8 mouse cellular contexts compared by ENCODE assay signal in genomic region chr11:52003772-52004528, GRCm38 (mm10). TPM values are rescaled to one million over a fixed set of nuclear protein-coding genes. Genes with fewer than 3 reads are reported as not detected.
DNase-seq lines count a peak whose midpoint lies in the region; ATAC-seq and TF ChIP-seq lines count a peak whose summit lies in the region.

Gene Cdkl3, plus strand, starts transcription at chr11:52004221.

- TF ChIP-seq CTCF in MEL (IDR thresholded peaks at IDR 0.05 in 2 of 3, conservative IDR thresholded peaks at IDR 0.05 in 1 of 3; ENCODE audit: control insufficient read depth in 1 of 3, insufficient read depth in 1 of 3, low read depth in 2 of 3, low read length in 3 of 3, poor library complexity in 1 of 3, severe bottlenecking in 1 of 3), result no peak
- TF ChIP-seq CTCF in cerebellum, adult 2 months (IDR thresholded peaks at IDR 0.05; ENCODE audit: borderline replicate concordance, insufficient read depth, low read depth, low read length), result no peak
- no peak for TF ChIP-seq CTCF in forebrain, postnatal 0 days (IDR thresholded peaks at IDR 0.05; ENCODE audit: low read depth)

- peak within 1 kb of the TSS; percentile 98 for H3K27ac ChIP-seq in MEL (ENCODE audit: control insufficient read depth, low read depth, low read length)
- H3K27ac ChIP-seq in cerebellum, adult 2 months (ENCODE audit: insufficient read depth, low read length), result peak within 1 kb of the TSS; percentile 29
- H3K27ac ChIP-seq in forebrain, postnatal 0 days (ENCODE audit: low read depth, low read length), result peak within 1 kb of the TSS; percentile 93
- peak within 1 kb of the TSS; percentile 93 for H3K27ac ChIP-seq in lung, embryonic 16.5 days (ENCODE audit: low read length)

- H3K4me2 ChIP-seq in forebrain, postnatal 0 days (ENCODE audit: low read depth), result peak within 1 kb of the TSS; percentile 72
- H3K4me2 ChIP-seq in lung, embryonic 16.5 days (ENCODE audit: low read depth, low read length), result peak within 1 kb of the TSS; percentile 72

- peak; percentile 92 for ATAC-seq in forebrain, postnatal 0 days
- peak; percentile 85 to 86 for ATAC-seq in hematopoietic stem cell, adult 5-6 weeks (replicated peaks in 1 of 2; ENCODE audit: insufficient read depth in 1 of 2, low FRiP score in 2 of 2, low TSS enrichment in 1 of 2, low read depth in 1 of 2, poor library complexity in 2 of 2, severe bottlenecking in 2 of 2)
- ATAC-seq in lung, embryonic 16.5 days (ENCODE audit: low read depth), result peak; percentile 92

- peak; percentile 99 for DNase-seq in MEL (ENCODE audit: low read depth, low spot score)
- DNase-seq in cerebellum, adult 2 months, result peak; percentile 90 to 94
- DNase-seq in forebrain, postnatal 0 days, result peak; percentile 92
- DNase-seq in layer of hippocampus, adult 9-10 months (ENCODE audit: low spot score), result peak; percentile 48
- DNase-seq in ovary, postnatal 10 days (ENCODE audit: low spot score), result peak; percentile 73
- DNase-seq in thymus, postnatal 10 days (ENCODE audit: low spot score in 2 of 2), result peak; percentile 89

- H3K4me3 ChIP-seq in MEL (ENCODE audit: control insufficient read depth in 1 of 2, insufficient read depth in 1 of 2, low read depth in 2 of 2, low read length in 2 of 2), result peak within 1 kb of the TSS; percentile 91 to 95
- peak within 1 kb of the TSS; percentile 82 for H3K4me3 ChIP-seq in cerebellum, adult 2 months (replicated peaks; ENCODE audit: insufficient read depth, low read depth, low read length)
- peak within 1 kb of the TSS; percentile 97 for H3K4me3 ChIP-seq in forebrain, postnatal 0 days (ENCODE audit: low read depth, low read length)
- H3K4me3 ChIP-seq in lung, embryonic 16.5 days (ENCODE audit: low read length), result peak within 1 kb of the TSS; percentile 76

- H3K4me1 ChIP-seq in MEL (ENCODE audit: control insufficient read depth in 1 of 2, insufficient read depth in 2 of 2, low read length in 2 of 2), result peaks cover 2 to 10% of the 10 kb centered on the region in 2 experiments; a peak in 3 of 4 replicates
- no peaks in the 10 kb centered on the region for H3K4me1 ChIP-seq in cerebellum, adult 2 months (ENCODE audit: control insufficient read depth, insufficient read depth, low read length)
- H3K4me1 ChIP-seq in forebrain, postnatal 0 days (ENCODE audit: insufficient read depth), result peaks cover 8% of the 10 kb centered on the region
- peaks cover 12% of the 10 kb centered on the region for H3K4me1 ChIP-seq in lung, embryonic 16.5 days (replicated peaks; ENCODE audit: control insufficient read depth, insufficient read depth, low read length)

- no peak for TF ChIP-seq RAD21 in MEL (IDR thresholded peaks at IDR 0.05; ENCODE audit: low read depth, low read length)

- peaks cover 22% of the 10 kb centered on the region for H3K79me2 ChIP-seq in MEL (ENCODE audit: control insufficient read depth, insufficient read depth, low read length, poor library complexity)

- under 1% methylated on average over 51 of the region's 51 CpGs for WGBS in cerebellum, adult 2 months
- WGBS in forebrain, postnatal 0 days, result under 1% methylated on average over 51 of the region's 51 CpGs
- WGBS in lung, embryonic 16.5 days, result under 1% methylated on average over 51 of the region's 51 CpGs

- no peaks in the 10 kb centered on the region for H3K27me3 ChIP-seq in MEL (ENCODE audit: control insufficient read depth in 1 of 2, insufficient read depth in 2 of 2, low read length in 2 of 2)
- no peaks in the 10 kb centered on the region for H3K27me3 ChIP-seq in cerebellum, adult 2 months (ENCODE audit: control insufficient read depth, insufficient read depth, low read length)
- no peaks in the 10 kb centered on the region for H3K27me3 ChIP-seq in forebrain, postnatal 0 days (ENCODE audit: insufficient read depth, low read length)
- no peaks in the 10 kb centered on the region for H3K27me3 ChIP-seq in lung, embryonic 16.5 days (ENCODE audit: control insufficient read depth, insufficient read depth, low read depth, low read length)

- peak in 1 of 2 experiments; percentile 53; a peak in 2 of 4 replicates for TF ChIP-seq EP300 in MEL (IDR thresholded peaks at IDR 0.05; ENCODE audit: low read depth in 1 of 2, low read length in 2 of 2)

- no peaks in the 10 kb centered on the region for H3K9me3 ChIP-seq in MEL (replicated peaks; ENCODE audit: insufficient read depth, low read length)
- H3K9me3 ChIP-seq in forebrain, postnatal 0 days (ENCODE audit: low read length), result no peaks in the 10 kb centered on the region
- H3K9me3 ChIP-seq in lung, embryonic 16.5 days (ENCODE audit: control insufficient read depth, low read length), result no peaks in the 10 kb centered on the region

- peaks cover 0 to 21% of the 10 kb centered on the region in 2 experiments; a peak in 2 of 4 replicates for H3K36me3 ChIP-seq in MEL (ENCODE audit: control insufficient read depth in 1 of 2, insufficient read depth in 2 of 2, low read length in 2 of 2)
- peaks cover 4% of the 10 kb centered on the region; the same call in 1 of the 2 replicates for H3K36me3 ChIP-seq in forebrain, postnatal 0 days (ENCODE audit: insufficient read depth)
- H3K36me3 ChIP-seq in lung, embryonic 16.5 days (ENCODE audit: control insufficient read depth, insufficient read depth, low read length), result no peaks in the 10 kb centered on the region

- H3K9ac ChIP-seq in MEL (ENCODE audit: control insufficient read depth, low read depth, low read length, poor library complexity, severe bottlenecking), result peak within 1 kb of the TSS; percentile 92
- H3K9ac ChIP-seq in forebrain, postnatal 0 days, result peak within 1 kb of the TSS; percentile 92
- H3K9ac ChIP-seq in lung, embryonic 16.5 days (ENCODE audit: low read length), result peak within 1 kb of the TSS; percentile 77

- TF ChIP-seq POLR2A in MEL (IDR thresholded peaks at IDR 0.05; ENCODE audit: control insufficient read depth in 1 of 2, insufficient read depth in 1 of 2, low read depth in 1 of 2, low read length in 2 of 2, poor library complexity in 1 of 2), result peak; percentile 96 to 98
- TF ChIP-seq POLR2A in cerebellum, adult 2 months (IDR thresholded peaks at IDR 0.05; ENCODE audit: borderline replicate concordance, insufficient read depth, low read length), result peak; percentile 83

TF ChIP-seq in MEL, 35 proteins besides CTCF, POLR2A, EP300 and RAD21 (continues in another document):
- TF ChIP-seq SIN3A (IDR thresholded peaks at IDR 0.05; ENCODE audit: low read length) (peak; percentile 96), ZNF384 (IDR thresholded peaks at IDR 0.05; ENCODE audit: low read depth, low read length) (no peak), UBTF (IDR thresholded peaks at IDR 0.05; ENCODE audit: borderline replicate concordance, insufficient read depth, low read depth, low read length) (0 out of 2 replicates have a peak, but pooled peaks have one; percentile 62), POLR2AphosphoS5 (IDR thresholded peaks at IDR 0.05; ENCODE audit: borderline replicate concordance, low read depth, low read length) (no peak), CHD2 (IDR thresholded peaks at IDR 0.05; ENCODE audit: low read length) (peak; percentile 81), MAX (IDR thresholded peaks at IDR 0.05; ENCODE audit: low read length) (peak; percentile 86), GATA1 (IDR thresholded peaks at IDR 0.05; ENCODE audit: low read depth, low read length) (no peak), MAFK (IDR thresholded peaks at IDR 0.05; ENCODE audit: borderline replicate concordance, low read depth, low read length) (peak; percentile 16; the same call in 1 of the 2 replicates), ZC3H11A (IDR thresholded peaks at IDR 0.05; ENCODE audit: low read depth, low read length) (no peak), NRF1 (IDR thresholded peaks at IDR 0.05; ENCODE audit: insufficient read depth, low read depth, low read length, poor library complexity, severe bottlenecking) (peak; percentile 78), SMC3 (IDR thresholded peaks at IDR 0.05; ENCODE audit: low read depth, low read length) (no peak), TBP (IDR thresholded peaks at IDR 0.05; ENCODE audit: low read depth, low read length) (peak; percentile 78), MYC (IDR thresholded peaks at IDR 0.05; ENCODE audit: low read depth, low read length) (peak; percentile 98), ELF1 (IDR thresholded peaks at IDR 0.05; ENCODE audit: low read depth, low read length) (peak; percentile 93), ZMIZ1 (IDR thresholded peaks at IDR 0.05; ENCODE audit: low read depth, low read length) (peak; percentile 93), TCF12 (IDR thresholded peaks at IDR 0.05; ENCODE audit: low read depth, low read length) (peak; percentile 81), KAT2A (conservative IDR thresholded peaks at IDR 0.05; ENCODE audit: low read depth, low read length) (peak; percentile 86), HCFC1 (IDR thresholded peaks at IDR 0.05; ENCODE audit: low read depth, low read length) (peak; percentile 92), POLR2AphosphoS2 (IDR thresholded peaks at IDR 0.05; ENCODE audit: low read length) (peak; percentile 90; the same call in 1 of the 2 replicates), MXI1 (IDR thresholded peaks at IDR 0.05; ENCODE audit: low read depth, low read length) (peak; percentile 97), TAL1 (IDR thresholded peaks at IDR 0.05; ENCODE audit: low read length) (no peak), NELFE (IDR thresholded peaks at IDR 0.05; ENCODE audit: low read depth, low read length) (peak; percentile 97), RCOR1 (IDR thresholded peaks at IDR 0.05; ENCODE audit: low read depth, low read length) (peak; percentile 43; the same call in 1 of the 2 replicates), USF1 (IDR thresholded peaks at IDR 0.05; ENCODE audit: low read depth, low read length) (peak; percentile 71), MYB (IDR thresholded peaks at IDR 0.05; ENCODE audit: low read depth, low read length) (no peak), GABPA (IDR thresholded peaks at IDR 0.05; ENCODE audit: low read depth, low read length) (0 out of 2 replicates have a peak, but pooled peaks have one; percentile 15), ZKSCAN1 (IDR thresholded peaks at IDR 0.05; ENCODE audit: low read depth, low read length) (no peak), BHLHE40 (IDR thresholded peaks at IDR 0.05; ENCODE audit: borderline replicate concordance, low read depth, low read length) (peak; percentile 64; the same call in 1 of the 2 replicates), MAZ (IDR thresholded peaks at IDR 0.05; ENCODE audit: low read depth, low read length) (peak; percentile 96)

RNA-seq across cellular contexts. Expression of gene Cdkl3, which starts in this region (rescaled TPM):
- 4.4 and 4.9 TPM in 2 replicates for total RNA-seq in MEL (2012; rRNA removed)
- 1 to 10 TPM in 1 of 2 experiments, not detected in 1; 3.7 TPM for polyA plus RNA-seq in MEL (2012; ENCODE audit: insufficient read depth in 1 of 2, insufficient read length in 2 of 2, low read depth in 1 of 2, low replicate concordance in 2 of 2, missing spikeins in 1 of 2)
- 12.7 and 14.5 TPM in 2 replicates for polyA plus RNA-seq in cerebellum, adult 2 months (2012; rRNA removed)
- total RNA-seq in forebrain, postnatal 0 days (2014; rRNA removed), result 33.2 and 35.5 TPM in 2 replicates
- polyA plus RNA-seq in forebrain, postnatal 0 days (2015; fragmentation: Nextera tagmentation; extraction: Ambion mirVana), result 40.4 and 45.1 TPM in 2 replicates
- 7.8 and 12.5 TPM in 2 replicates for total RNA-seq in hematopoietic stem cell, adult 5-6 weeks (2017)
- polyA plus RNA-seq in lung, embryonic 16.5 days (2015; fragmentation: Nextera tagmentation; extraction: Ambion mirVana), result 7.8 and 9.4 TPM in 2 replicates

Comparison
In these comparisons a context has a peak if more than half of its experiments do, and no peak if none do; other contexts are left out.
1. Peak in every context shown above with its lines: DNase-seq, ATAC-seq, H3K4me3 ChIP-seq and H3K27ac ChIP-seq.
2. DNase-seq: peak in every context shown above with its lines; median percentile 99 in MEL; 92 in cerebellum, adult 2 months; 92 in forebrain, postnatal 0 days; 89 in thymus, postnatal 10 days; 73 in ovary, postnatal 10 days; 48 in layer of hippocampus, adult 9-10 months.
3. H3K27ac ChIP-seq: peak in every context shown above with its lines; median percentile 98 in MEL; 93 in forebrain, postnatal 0 days; 93 in lung, embryonic 16.5 days; 29 in cerebellum, adult 2 months.